Mouse (Mus musculus): ENCODE data around the gene Rap1gap. TPM values are rescaled to one million over a fixed set of nuclear protein-coding genes. Genes with fewer than 3 reads are reported as not detected.
A peak's percentile ranks its signal among the peaks of the same experiment; 100 is the strongest.

The Rap1gap gene
- 1 to 10 TPM; 5.3 to 5.6 TPM for total RNA-seq (2021)
- long read RNA-seq, experiment 1, partial matches to known transcripts, result 3 of 6 reads
- long read RNA-seq, experiment 1, other reads (novel, unspliced or antisense), result 2 of 6 reads
- long read RNA-seq, experiment 2, partial matches to known transcripts, result 1 of 5 reads
- long read RNA-seq, experiment 2, other reads (novel, unspliced or antisense), result 2 of 5 reads

DNA sequence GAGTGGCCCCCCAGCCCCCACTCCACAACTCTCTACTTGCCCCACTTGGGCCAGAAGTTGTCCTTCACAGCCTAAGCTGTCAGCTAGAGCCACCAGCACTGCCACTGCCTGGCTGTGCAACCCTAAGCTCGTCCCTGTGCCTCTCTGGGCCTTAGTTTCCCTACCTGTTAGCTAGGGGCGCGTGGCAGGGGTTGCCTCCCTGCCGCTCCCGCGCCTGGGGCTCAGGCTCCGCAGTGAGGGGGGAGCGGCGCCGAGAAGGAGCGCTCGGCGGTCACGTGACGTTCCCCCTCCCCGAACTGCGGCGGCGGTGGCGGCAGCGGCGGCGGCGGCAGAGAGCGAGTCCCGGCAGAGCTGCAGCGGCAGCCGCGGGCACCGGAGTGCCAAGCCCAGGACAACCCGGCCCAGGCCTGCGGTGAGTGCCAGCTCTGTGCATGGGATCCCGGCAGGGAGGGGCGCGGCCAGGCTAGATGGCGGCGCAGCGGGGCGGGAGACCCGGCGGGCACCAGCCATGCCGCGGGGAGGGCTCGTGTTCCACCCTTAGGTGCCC, at the start of gene Rap1gap:
Gene Rap1gap (plus strand): TSS at position 294 of the 547 bp plus-strand sequence.
- DNase-seq, result peak; percentile 42

DNA sequence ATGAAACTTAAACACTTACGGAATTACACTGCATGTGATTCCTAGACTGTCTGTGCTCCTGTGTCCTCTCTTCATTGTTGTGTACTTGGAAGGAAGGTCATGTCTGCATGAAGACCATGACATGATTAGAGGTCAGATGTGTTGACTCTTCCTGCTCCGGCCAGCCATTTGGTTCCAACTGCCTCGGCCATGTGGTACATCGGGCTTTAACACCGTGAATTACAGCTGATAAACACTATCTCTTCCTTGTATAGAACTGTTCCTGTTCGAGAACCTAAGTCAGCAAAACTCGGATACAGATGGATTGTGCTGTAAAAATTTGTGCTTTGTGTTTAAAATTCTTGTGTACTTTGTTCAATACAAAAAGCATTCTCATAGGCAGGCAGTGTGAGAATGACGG, 41.7 kb upstream of the Rap1gap start:
- DNase-seq, result no peak

DNA sequence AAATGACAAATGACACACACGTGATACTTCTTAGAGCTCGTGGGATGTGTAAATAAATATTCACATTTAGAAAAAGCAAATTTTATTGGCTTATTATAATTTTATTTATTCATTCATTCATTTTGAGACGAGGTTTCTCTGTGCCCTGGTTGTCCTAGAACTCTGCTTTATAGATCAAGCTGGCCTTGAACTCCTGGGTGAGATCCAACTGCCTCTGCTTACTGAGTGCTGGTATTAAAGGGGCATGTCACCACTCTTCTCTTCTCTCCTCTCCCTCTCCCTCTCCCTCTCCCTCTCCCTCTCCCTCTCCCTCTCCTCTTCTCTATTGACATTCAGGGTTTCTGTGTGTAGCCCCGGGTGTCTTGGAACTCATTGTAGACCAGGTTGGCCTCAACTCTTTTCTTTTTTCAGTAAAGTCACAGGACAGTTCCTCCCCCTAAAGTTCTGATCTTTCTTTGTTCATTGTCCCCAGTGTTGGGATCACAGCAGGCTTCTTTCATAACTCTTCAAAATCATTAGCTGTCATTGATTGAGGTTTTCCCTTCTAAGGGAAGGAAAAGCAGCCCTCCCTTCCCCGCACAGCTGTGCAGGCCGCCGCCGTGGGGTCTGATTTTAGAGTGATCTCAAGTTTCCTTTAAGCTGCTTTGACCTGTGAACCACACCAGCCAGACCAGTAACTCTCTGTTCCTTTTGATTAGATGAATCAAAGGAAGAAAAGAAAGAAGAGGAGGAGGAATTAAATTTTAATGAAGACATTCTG, 36.9 kb upstream of the Rap1gap start:
- DNase-seq, result no peak

DNA sequence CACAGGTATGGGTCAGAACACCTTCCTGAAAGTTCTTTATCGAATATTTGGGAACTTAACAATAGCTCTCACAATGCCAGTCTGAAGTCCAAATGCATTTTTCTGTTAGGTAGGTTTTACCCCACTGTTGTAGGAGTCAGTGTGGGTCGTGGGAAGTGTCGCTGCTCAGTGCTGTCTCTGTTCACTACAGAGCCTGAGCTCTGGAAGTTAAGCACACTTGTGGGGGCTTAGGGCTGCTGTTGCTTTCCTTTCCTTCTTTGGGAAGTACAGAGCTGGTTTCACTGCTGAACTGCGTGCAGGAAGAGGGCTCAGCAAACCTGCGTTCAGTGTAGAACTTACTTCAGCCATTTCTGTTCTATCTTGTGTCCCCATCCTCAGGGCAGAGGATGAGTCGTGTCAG, 36.1 kb upstream of the Rap1gap start:
- no peak for DNase-seq

DNA sequence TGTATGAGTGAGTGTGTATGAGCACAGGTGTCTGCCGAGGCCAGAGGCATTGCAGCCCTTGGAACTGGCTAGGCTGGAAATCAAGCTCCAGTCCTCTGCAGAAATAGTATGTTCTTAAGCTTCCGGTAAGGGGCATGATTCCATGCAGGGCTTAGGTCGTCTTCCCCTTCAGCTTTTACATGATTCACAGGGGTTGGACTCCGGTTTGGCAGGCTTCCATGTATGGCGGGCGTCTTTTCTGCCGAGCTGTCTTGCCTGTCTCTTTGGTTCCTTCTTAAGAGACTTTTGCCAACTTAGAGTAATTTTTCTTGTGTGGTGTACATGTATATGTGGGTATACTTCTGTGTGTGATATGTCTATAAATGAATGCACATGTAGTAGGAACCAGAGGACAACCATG, 35.2 kb upstream of the Rap1gap start:
- peak; percentile 25 for DNase-seq

DNA sequence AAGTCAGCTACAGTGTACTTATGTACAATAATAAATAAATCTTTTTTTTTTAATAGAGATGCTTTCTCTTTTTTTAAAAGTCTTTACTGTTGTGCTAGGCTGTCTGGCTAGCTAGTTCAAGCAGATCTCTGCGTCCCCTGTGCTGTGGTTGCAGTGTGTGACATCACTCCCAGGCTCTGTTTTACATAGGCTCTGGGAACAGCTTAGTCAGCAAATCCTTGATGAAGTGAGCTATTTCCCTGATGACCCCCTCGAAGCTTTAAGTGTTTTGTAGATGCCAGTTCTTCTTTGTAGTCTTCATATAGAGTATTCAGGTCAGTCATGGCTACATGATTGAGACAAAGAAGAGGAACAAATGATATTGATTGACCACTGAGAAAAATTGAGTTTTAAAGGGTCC, 34.4 kb upstream of the Rap1gap start:
- DNase-seq, result no peak

DNA sequence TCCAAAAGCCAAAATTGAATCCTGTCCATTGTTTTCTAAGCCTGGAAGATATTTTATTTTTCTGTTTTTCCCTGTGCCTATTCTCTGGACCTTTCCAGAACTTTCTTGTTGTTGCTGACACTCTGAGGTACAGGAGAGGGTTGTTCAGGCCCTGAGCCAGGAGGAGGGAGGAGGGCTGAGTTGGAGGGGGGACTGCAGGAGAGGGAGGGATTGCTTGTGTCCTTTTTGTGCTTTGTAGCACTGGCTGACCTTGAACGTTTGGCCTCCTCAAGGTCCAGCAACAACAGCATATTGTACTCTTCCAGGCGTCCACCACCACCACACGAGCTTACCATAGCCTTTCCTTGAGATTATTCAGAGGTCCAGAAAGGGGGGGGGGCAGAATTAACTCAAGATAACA, 32.9 kb upstream of the Rap1gap start:
- no peak for DNase-seq

DNA sequence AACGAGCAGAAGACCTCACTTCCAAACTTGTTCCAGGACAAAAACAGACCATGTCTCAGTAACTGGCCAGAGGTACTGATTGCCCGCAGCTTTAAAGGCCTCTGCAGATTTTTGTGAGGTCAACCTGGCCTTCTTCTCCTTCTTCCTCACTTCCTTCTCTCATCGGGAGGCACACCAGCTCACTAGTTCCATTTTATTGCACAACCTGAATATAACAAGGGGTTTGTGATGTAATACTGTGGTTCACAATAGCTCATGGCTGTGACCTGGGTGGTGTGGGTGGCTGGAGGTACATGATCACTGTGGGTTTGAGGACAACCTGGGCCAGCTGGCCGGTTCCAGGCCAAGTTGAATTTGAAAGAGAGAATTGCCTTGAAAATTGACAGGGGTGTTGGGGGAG, 31.1 kb upstream of the Rap1gap start:
- no peak for DNase-seq

DNA sequence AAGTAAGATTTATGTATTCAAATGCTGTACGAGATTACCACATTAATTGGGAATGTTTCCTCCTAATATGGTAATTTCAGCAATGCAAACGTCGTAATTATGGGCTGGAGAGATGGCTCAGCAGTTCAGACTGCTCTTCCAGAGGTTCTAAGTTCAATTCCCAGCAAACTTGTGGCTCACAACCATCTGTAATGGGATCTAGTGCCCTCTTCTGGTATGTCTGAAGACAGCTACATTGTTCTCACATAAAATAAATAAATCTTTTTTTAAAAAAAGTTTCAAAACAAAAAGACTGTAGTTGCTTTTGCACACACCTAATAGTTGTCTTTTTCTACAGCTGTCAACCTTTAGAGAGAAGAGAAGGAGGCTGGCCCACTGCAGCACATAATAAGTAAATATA, 27.9 kb upstream of the Rap1gap start:
- DNase-seq, result no peak

DNA sequence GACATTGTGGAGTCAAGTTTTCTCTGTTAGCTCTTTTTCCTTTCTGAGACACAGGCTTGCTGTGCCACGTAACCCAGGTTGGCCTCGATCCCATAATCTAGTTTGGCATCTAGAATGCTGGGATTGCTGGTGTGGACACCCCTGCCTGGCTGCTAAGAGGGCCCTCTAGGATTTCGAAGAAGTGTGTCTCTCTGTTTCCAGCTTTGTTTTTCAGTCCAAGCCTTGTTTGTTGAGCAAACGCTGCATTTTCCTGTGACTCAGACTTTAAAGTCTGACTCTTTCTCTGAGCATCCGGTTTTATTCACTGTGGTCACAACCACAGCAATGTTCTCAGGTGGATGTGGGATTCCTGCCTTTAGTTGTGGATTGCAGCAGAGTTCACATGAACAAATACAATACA, 23.0 kb upstream of the Rap1gap start:
- DNase-seq, result no peak

DNA sequence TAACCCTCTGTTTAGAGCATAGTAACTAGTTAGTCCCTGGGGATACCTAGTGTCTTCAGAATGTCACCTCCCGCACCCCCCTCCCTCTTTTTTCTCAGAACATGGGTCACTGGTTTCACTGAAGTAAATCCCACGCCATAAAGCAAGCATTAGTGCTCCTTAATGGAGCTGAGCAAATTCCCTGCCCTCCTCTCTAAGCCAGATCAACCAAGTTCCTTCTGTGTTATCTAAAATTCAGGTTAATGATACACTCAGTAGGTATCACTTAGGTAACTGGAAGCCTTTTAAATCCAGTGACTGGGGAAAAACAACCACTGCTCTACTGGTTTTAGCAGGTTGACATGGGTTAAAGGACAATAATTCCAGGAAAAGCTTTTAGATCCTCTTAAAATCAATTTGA, 22.4 kb upstream of the Rap1gap start:
- no peak for DNase-seq

DNA sequence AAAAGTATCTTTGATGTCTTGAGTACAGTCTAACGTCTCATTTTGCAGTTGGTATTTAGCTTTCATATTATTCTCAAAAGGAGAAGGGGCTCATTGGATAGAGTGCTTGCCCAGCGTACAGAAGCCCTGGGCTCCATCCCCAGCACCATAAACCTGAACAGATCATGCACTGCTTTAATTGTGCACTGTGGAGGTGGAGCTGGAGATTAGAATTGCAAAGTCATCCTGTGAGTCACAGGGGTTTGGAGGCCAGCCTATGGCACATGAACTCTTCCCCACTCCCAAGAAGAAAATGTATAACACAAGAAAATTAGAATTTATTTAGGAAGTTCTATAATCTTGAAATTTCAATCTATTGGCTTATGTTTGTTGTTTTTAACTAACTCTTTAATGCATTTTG, 21.1 kb upstream of the Rap1gap start:
- DNase-seq, result no peak

DNA sequence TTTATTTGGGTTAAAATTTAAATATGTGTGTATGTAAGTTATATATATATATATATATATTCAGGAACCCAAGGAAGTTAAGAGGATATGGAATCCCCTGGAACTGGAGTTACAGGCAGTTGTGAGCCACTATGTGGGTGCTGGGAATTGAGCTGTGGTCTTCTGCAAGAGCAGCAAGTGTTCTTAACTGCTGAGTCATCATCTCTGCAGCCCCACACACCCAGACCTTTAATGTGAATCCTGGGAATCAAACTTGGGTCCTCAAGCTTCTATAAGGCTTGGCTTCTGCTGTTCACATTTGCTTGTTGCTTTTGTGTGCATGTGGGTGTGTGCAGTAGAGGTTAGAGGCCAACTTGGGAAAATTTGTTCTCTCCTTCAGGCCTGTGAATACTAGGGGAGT, 18.3 kb upstream of the Rap1gap start:
- DNase-seq, result no peak

DNA sequence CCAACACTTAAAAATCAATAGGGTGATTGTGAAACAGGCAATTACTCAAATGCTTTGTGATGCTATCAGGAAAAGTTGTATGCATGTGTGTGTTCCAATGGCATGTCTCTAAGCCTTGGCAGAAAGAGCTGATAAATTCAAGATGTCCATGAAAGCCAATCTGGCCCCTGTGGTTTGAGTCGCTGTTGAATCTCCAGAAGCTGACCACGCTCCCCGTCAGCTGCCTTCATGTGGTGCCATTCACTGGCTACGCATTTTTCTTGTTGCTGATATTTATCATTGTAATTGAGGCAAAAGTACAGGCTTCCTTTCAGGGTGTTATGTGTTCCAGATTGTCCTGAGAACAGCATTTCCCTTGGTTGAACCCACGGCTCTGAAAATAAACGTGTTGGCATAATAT, 16.9 kb upstream of the Rap1gap start:
- DNase-seq, result no peak

DNA sequence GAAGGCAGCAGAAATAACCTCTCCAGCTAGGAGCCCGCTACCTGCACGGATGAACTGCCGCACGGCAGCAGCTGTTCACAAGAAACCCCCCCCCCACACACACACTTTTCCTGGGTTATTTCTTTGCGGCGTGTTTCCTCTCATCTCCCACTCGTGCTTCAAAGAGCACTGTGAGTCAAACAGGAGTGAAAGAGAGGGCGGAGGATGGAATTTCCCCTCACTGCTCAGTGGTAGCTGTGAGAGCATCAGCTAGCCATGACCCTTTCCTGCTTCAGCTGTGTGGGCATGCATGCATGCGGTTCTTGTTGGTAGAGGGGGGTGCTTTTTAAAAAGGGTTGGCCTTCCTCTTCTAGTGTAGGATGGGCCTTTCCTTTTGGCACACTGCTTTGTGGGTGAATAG, 16.3 kb upstream of the Rap1gap start:
- no peak for DNase-seq

DNA sequence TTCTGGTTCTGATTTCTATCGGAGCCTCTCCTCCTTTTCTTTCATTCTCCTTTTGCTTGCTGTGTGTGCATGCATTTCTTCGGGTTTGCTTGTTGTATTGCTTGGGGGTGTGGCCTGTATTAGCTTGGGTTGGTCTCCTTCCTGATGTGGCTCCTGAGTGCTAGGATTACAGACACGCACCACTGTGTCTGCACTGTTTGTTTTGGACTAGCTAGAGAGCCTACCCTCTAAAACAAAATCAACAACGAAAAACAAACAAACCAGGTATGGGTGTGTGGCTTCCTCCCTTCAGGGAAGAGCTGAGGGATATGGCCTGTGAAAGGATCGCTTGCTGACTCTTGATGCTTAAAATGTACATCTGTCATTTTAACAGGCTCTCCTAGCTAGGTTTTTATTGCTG, 13.6 kb upstream of the Rap1gap start:
- no peak for DNase-seq

DNA sequence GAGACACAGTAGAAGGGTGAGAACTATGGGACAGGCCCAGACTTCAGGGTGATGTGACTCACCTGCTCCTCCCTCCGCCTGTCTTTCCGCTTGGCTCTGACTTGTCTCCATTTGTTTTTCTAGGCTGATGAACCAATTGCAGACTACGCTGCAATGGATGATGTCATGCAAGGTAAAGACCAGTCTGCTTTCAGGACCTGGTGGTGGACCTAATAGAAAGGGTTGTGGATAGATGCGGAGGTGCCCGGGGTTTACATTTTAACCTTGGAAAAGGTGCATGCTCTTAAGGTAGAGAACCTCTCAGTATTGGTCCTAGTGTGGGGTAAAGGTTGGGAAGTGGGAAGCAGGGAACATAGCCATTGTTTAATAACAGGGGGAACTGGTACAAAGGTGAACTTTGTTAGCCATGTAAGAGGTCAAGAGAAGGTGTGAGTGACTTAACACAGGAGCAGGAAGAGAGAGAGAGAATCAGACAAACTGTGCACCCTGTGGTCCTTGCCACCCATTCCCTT, 11.6 kb upstream of the Rap1gap start:
- DNase-seq, result no peak

DNA sequence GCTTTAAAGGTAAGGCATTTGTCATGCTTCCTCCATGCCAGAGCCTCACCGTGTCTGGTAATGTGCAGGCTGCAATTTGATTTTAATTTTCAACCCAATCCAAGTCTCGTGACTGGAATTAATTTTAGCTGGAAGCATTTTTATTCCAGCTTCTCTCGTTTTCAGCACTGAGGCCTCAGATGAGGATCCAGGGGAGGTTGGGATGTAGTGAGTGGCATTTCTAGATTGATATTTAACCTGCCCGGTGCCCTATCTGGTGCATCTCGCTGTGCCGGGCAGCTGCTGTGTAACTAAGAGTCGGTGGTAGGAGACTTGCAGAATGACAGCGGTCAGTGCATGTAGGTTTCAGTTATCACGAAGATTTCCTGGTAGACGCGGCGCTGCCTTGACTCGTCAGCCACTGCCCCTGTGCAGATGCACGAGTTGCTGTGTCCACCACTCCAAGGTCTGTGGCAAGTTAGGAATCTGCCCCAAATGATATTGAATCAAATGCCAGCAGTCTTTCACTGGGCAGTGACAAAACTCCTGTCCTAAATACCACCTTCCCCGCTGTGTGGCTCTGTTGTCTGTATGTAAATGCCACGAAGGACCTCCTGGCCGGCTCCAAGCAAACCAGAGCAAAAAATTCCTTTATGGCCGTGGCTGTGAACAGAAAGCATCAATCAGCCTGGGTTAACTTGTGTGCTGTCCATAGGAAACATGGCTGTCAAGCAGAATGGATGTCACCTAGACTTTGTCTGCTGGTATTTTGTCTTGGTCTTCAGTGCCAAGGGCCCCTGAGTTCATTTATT, 9.1 kb upstream of the Rap1gap start:
- no peak for DNase-seq

DNA sequence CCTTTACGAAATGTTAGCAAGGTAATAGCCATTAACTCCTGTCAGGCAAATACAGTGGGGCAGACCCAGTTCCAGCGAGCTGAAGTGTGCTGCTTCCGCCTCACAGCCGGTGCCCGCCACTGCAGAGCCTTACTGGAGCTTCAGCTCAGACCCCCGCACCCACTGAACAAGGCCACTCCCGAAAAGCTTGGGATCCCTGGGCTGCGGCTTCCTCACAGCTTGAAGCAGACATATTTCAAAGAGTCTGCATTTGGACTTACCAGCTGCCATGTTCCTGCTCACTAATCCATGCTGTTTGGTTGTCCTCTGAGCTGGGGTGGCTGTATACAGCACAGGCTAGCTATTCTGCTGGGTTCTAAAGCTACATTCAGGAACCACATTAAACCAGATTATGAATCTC, 6.9 kb upstream of the Rap1gap start:
- no peak for DNase-seq

DNA sequence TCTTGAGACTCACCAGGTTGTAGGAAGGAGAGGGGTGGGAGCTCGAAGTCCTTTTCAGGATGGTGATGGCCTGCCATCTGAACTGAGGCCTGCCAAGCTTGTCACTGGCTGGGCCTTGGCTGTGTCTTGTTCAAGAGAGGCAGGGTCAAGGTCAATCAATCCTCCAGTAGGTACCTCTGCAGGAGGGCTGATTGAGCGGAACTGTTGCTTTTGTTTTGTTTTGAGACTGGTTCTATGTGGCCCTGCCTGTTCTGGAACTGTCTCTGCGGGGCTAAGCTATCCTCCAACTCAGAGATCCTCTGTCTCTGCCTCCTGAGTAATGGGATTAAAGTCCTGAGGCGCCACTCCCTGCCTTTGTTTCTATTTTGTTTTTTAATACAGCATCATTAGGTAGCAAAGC, 5.0 kb upstream of the Rap1gap start:
- no peak for DNase-seq

DNA sequence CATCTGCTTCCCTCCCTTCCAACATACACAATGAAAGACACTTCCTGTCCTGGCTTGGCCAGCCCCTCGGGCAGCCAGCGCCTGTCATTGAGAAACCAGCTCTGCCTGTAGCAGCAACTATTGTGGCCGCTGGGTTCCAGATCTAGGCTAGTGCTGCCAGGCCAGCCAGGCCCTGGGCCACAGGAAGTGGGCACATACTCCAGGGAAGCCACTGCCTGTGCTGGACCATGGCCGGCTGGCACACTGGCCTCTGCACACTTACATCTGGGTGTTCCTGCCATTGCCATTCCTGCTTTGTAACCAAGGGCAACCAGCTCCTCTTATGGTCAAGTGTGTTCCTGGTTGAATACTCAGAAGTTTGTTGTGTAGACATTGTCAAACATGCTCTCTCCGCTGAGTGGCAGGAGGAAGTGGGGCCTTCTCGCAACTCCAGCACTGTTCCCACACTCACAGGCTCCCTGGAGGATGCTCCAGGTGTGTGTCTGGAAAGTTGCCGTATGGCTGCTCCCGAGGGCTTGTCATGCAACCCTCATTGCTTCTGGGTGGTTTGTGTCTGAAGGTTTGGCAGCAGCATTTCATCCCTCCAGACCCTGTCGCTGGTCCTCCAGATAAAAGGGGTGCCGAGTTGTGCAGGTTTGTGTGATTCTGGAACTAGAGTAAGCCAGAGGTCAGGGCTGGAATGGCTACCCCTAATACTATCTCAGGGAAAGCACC, 4.0 kb upstream of the Rap1gap start:
- no peak for DNase-seq

DNA sequence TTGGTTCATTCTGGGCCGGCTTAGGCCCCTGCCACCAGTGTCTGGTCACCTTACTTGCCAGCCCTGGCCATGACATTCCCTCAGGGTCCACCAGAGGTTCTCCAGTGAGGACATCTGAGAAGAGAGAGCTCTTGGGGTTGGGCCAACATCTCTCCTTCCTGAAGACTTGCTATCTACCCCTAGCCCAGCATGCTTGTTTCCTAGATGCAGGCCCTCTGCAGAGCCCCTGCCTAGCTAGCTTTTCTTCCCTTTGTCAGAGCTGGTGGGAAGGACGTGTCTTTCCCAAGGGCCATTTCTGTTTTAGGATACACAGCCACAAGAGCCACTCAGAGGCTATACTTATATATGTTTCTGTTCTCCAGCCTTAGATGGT, 3.5 kb upstream of the Rap1gap start:
- no peak for DNase-seq
